Mouse (Mus musculus) forebrain, embryonic 11.5 days (tissue): ENCODE results near the gene Cyp26a1. TPM values are rescaled to one million over a fixed set of nuclear protein-coding genes. Genes with fewer than 3 reads are reported as not detected.

ENCODE experiments used
- ATAC-seq: fragments of 200-750 bp; cut with Nextera tagmentation; replicated peaks from 2 replicates; pipeline ENCODE4 v1.8.0; 2017; ENCODE audit warnings: moderate TSS enrichment; ENCODE audit not compliant: low FRiP score
- DNase-seq: peaks from one replicate; pipeline ENCODE4 v3.0.0-alpha.2; 2017; ENCODE audit warnings: low spot score
- H3K27ac ChIP-seq: fragments of 300-500 bp; sonication (generic); 2 replicates; pipeline ENCODE4 v1.5.1; 2014; ENCODE audit warnings: low read depth, low read length
- H3K27me3 ChIP-seq: fragments of 300-500 bp; sonication (generic); 2 replicates; pipeline ENCODE4 v1.6.1; 2014; ENCODE audit warnings: mild to moderate bottlenecking, low read length, mixed read lengths; ENCODE audit not compliant: control insufficient read depth, insufficient read depth
- H3K36me3 ChIP-seq: fragments of 300-500 bp; sonication (generic); 2 replicates; pipeline ENCODE4 v1.6.1; 2014; ENCODE audit warnings: mild to moderate bottlenecking, low read length, moderate library complexity, mixed read lengths; ENCODE audit not compliant: control insufficient read depth, insufficient read depth
- H3K4me1 ChIP-seq: fragments of 300-500 bp; sonication (generic); replicated peaks from 2 replicates; pipeline ENCODE4 v1.6.1; 2014; ENCODE audit warnings: low read length, mixed read lengths; ENCODE audit not compliant: control insufficient read depth, insufficient read depth
- H3K4me2 ChIP-seq: fragments of 300-500 bp; sonication (generic); 2 replicates; pipeline ENCODE4 v1.6.1; 2014; ENCODE audit warnings: low read depth, mild to moderate bottlenecking, low read length, moderate library complexity, mixed read lengths; ENCODE audit not compliant: severe bottlenecking
- H3K4me3 ChIP-seq: fragments of 300-500 bp; sonication (generic); 2 replicates; pipeline ENCODE4 v1.5.1; 2014; ENCODE audit warnings: low read depth, low read length
- H3K9ac ChIP-seq: fragments of 300-500 bp; sonication (generic); 2 replicates; pipeline ENCODE4 v1.6.1; 2014; ENCODE audit warnings: low read length
- H3K9me3 ChIP-seq: fragments of 300-500 bp; sonication (generic); 2 replicates; pipeline ENCODE4 v1.6.1; 2016; ENCODE audit warnings: low read length, mixed read lengths; ENCODE audit not compliant: control insufficient read depth
- WGBS: fragments of 180-500 bp; shearing (Covaris S2); extraction: QIAGEN DNeasy Blood & Tissue Kit; methylation state at CpG from one replicate; pipeline ENCODE4 v1.1.7; 2014; 5-methylcytosine and 5-hydroxymethylcytosine counted together
- polyA plus RNA-seq: library from polyadenylated mRNA; unstranded; fragments of >200 nt; fragmentation: Nextera tagmentation; extraction: Ambion mirVana; gene quantifications from 2 replicates; pipeline ENCODE4 v1.2.1, GENCODE M21; 2014

The Cyp26a1 gene
- polyA plus RNA-seq, 1 experiment from 2014 or later, result 1.5 TPM

DNA sequence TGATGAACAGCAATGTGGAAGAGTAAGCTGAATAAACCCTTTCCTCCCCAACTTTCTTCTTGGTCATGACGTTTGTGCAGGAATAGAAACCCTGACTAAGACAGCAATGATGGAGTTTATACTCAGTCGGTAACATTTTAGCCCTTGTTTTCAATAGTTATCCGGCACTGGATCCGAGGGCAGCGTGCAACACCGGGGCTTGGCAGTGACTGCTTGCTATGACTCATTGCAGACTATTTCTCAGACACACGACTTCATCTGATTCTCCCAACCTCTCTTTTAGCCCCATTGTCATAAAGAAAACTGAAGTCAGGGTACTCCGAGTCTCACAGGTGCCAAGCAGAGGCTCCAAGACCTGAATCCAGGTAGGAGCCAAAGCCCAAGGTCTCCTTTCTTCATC lies 37.8 kb downstream of the Cyp26a1 start:
- no peaks in the 10 kb centered on the region for H3K36me3 ChIP-seq
- H3K9ac ChIP-seq, result no peak overlapping the region
- no peaks in the 10 kb centered on the region for H3K27me3 ChIP-seq
- H3K4me2 ChIP-seq, result no peak overlapping the region
- DNase-seq (no peak), ATAC-seq (no peak)
- WGBS, result 94% methylated on average over 8 of the region's 8 CpGs
- no peaks in the 10 kb centered on the region for H3K4me1 ChIP-seq
- H3K9me3 ChIP-seq, result no peaks in the 10 kb centered on the region
- no peak overlapping the region for H3K27ac ChIP-seq
- no peak overlapping the region for H3K4me3 ChIP-seq

DNA sequence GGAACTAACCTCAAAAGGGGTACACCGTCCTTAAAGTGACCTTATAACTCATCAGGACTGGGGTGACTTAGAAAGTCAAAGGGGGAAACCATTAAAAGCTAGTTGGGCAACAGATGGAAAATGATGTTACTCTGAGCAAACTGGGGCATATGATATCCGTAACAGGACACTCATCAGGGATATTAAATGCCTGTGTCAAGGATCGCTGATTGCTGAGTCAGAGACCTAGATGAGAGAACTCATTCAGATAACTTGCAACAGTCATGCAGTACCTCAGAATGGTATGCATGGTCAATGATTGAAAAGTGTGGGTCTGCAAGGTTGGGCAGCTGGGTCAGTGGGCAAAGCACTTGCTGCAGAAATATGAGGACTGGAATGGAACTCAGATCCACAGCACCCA lies 41.0 kb downstream of the Cyp26a1 start:
- Histone ChIP-seq H3K4me1 (no peaks in the 10 kb centered on the region), H3K4me2 (no peak overlapping the region), H3K9me3 (no peaks in the 10 kb centered on the region), H3K4me3 (no peak overlapping the region), H3K36me3 (no peaks in the 10 kb centered on the region), H3K9ac (no peak overlapping the region), H3K27ac (no peak overlapping the region), H3K27me3 (no peaks in the 10 kb centered on the region)
- 99% methylated on average over 3 of the region's 3 CpGs for WGBS
- ATAC-seq (no peak), DNase-seq (no peak)

DNA sequence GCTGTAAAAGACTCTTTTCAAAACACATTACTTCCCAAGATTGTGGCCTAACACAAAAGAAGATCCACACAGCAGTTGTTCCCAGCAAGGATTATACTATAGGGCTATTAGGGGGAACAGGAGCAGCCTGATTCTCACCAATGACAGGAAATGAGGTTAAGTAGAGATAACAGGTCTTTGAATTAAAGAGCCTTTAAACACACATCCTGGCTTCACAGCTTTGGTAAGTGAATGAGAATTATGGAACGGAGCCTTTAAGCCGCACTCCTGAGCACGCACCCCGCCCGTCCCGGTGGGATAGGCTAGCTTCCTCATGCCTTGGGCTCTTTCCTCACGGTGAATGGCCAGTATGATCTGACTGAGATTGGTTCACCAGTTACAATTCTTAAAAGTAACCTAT lies 42.4 kb downstream of the Cyp26a1 start:
- DNase-seq, result no peak
- WGBS, result 69% methylated on average over 7 of the region's 7 CpGs
- H3K9me3 ChIP-seq, result no peaks in the 10 kb centered on the region

More for the DNA sequence above, 42.4 kb downstream of the Cyp26a1 start:
- no peak overlapping the region for H3K4me2 ChIP-seq
- no peak overlapping the region for H3K4me3 ChIP-seq
- no peaks in the 10 kb centered on the region for H3K36me3 ChIP-seq
- no peak overlapping the region for H3K9ac ChIP-seq
- no peak for ATAC-seq
- no peaks in the 10 kb centered on the region for H3K27me3 ChIP-seq
- H3K4me1 ChIP-seq, result no peaks in the 10 kb centered on the region
- H3K27ac ChIP-seq, result no peak overlapping the region

Other genes with a start within 250 kb of the Cyp26a1 start
- 9.1 and 10.2 TPM in 2 replicates for gene Exoc6, start 147.4 kb upstream of the Cyp26a1 start, polyA plus RNA-seq
- 0.15 TPM in 1 of 2 replicates, not detected in the other for gene Cyp26c1, start 12.2 kb upstream of the Cyp26a1 start, polyA plus RNA-seq